Mouse (Mus musculus): ENCODE results near the gene Tekt3. TPM values are rescaled to one million over a fixed set of nuclear protein-coding genes. Genes with fewer than 3 reads are reported as not detected.

Gene Tekt3
- polyA plus RNA-seq, 1 experiment: 0.05 TPM

DNA sequence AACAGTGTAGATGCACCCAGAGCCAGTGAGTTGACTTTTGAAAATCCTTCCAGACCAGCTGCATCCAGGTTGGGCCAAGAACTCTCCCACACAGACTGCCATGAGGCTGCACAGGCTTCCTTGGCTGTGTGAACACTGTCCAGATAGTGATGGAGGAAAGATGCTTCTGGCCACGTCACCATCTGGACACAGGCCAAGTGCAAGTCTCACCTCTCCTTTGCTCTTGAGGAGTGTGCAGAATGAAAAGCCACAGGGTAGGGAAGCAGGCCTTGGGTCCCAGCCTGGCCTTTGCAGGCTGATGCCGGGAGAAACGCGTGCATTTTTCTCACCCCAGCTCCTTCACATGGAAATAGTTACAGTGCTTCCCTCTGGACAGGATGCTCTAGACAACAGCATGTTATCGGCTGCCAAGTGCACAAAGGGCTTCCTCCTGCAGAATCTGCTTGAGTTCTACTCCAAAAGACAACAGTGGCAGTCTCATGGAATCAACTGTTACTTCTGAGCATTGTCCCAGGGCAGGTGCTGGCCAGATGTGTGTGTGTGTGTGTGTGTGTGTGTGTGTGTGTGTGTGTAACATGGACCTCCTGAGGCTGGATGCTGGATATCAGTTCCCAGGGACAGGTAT lies 64.5 kb downstream of the Tekt3 start:
- DNase-seq: no peak

DNA sequence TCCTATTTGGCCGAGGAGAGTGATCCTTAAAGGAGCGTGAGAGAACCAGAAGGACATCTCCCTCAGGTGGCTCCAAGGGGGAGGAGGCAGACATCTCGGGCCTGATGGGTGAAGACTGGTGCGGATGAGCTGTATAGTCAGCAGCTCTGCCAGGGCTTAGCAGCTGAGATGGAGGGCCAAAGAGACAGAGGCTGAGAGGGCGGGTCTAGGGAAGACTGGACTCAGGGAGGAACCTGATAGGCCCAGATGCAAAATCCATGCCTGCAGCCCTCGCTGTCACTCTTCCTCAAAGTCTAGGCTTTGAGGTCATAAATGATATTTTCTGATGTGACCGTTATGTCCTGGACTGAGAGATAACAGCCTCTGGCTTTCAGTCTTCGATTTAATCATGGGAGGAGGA lies 65.5 kb downstream of the Tekt3 start:
- no peak for DNase-seq

More for the DNA sequence above, 64.5 kb downstream of the Tekt3 start:
- Histone ChIP-seq H3K4me1 (replicated peaks; ENCODE audit: control insufficient read depth, insufficient read depth, low read length) (no peaks in the 10 kb centered on the region), H3K4me3 (ENCODE audit: control insufficient read depth, insufficient read depth, low read length) (no peak overlapping the region), H3K36me3 (ENCODE audit: control insufficient read depth, insufficient read depth, low read length) (no peaks in the 10 kb centered on the region), H3K27me3 (ENCODE audit: control insufficient read depth, insufficient read depth, low read length) (peaks cover 4% of the 10 kb centered on the region; the same call in 1 of the 2 replicates), H3K27ac (ENCODE audit: control insufficient read depth, insufficient read depth, low read length) (no peak overlapping the region)
- 89% methylated on average over 5 of the region's 5 CpGs for WGBS
- no peak for TF ChIP-seq POLR2A (IDR thresholded peaks at IDR 0.05; ENCODE audit: control insufficient read depth, extremely low read depth, insufficient read depth, low read length, poor library complexity)
- no peak for TF ChIP-seq CTCF (IDR thresholded peaks at IDR 0.05; ENCODE audit: borderline replicate concordance, control insufficient read depth, extremely low read depth, insufficient read depth, low read length, poor library complexity)

DNA sequence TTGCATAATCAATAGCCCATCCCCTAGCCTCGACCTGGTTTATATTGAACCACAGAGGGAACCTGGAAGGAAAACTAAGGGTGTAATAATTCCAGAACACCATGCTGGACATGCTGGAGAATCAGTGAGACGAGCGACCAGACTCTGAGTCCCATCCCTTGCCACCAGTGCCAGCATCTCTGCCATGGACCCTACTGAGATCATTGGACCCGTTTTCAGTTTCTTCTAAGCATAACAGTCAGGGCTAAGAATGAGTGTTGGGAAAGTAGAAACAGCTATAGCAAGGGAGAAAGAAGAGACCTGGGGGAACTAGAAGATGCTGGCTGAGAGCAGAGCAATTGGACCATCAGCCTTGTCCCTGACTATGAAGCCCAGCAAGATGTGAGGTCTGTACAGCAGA lies 66.1 kb downstream of the Tekt3 start:
- Histone ChIP-seq H3K27ac (ENCODE audit: control insufficient read depth, insufficient read depth, low read length) (no peak overlapping the region), H3K27me3 (ENCODE audit: control insufficient read depth, insufficient read depth, low read length) (peaks cover 6% of the 10 kb centered on the region; the same call in 1 of the 2 replicates), H3K36me3 (ENCODE audit: control insufficient read depth, insufficient read depth, low read length) (no peaks in the 10 kb centered on the region), H3K4me3 (ENCODE audit: control insufficient read depth, insufficient read depth, low read length) (no peak overlapping the region), H3K4me1 (replicated peaks; ENCODE audit: control insufficient read depth, insufficient read depth, low read length) (no peaks in the 10 kb centered on the region)
- 82% methylated on average over 4 of the region's 4 CpGs for WGBS
- no peak for DNase-seq
- no peak for TF ChIP-seq POLR2A (IDR thresholded peaks at IDR 0.05; ENCODE audit: control insufficient read depth, extremely low read depth, insufficient read depth, low read length, poor library complexity)
- TF ChIP-seq CTCF (IDR thresholded peaks at IDR 0.05; ENCODE audit: borderline replicate concordance, control insufficient read depth, extremely low read depth, insufficient read depth, low read length, poor library complexity): no peak

More for the DNA sequence above, 65.5 kb downstream of the Tekt3 start:
- no peak overlapping the region for H3K4me3 ChIP-seq (ENCODE audit: control insufficient read depth, insufficient read depth, low read length)
- H3K27ac ChIP-seq (ENCODE audit: control insufficient read depth, insufficient read depth, low read length): no peak overlapping the region
- 90% methylated on average over 8 of the region's 8 CpGs for WGBS
- H3K4me1 ChIP-seq (replicated peaks; ENCODE audit: control insufficient read depth, insufficient read depth, low read length): no peaks in the 10 kb centered on the region
- peaks cover 6% of the 10 kb centered on the region; the same call in 1 of the 2 replicates for H3K27me3 ChIP-seq (ENCODE audit: control insufficient read depth, insufficient read depth, low read length)
- TF ChIP-seq POLR2A (IDR thresholded peaks at IDR 0.05; ENCODE audit: control insufficient read depth, extremely low read depth, insufficient read depth, low read length, poor library complexity): no peak
- TF ChIP-seq CTCF (IDR thresholded peaks at IDR 0.05; ENCODE audit: borderline replicate concordance, control insufficient read depth, extremely low read depth, insufficient read depth, low read length, poor library complexity): no peak
- H3K36me3 ChIP-seq (ENCODE audit: control insufficient read depth, insufficient read depth, low read length): no peaks in the 10 kb centered on the region

DNA sequence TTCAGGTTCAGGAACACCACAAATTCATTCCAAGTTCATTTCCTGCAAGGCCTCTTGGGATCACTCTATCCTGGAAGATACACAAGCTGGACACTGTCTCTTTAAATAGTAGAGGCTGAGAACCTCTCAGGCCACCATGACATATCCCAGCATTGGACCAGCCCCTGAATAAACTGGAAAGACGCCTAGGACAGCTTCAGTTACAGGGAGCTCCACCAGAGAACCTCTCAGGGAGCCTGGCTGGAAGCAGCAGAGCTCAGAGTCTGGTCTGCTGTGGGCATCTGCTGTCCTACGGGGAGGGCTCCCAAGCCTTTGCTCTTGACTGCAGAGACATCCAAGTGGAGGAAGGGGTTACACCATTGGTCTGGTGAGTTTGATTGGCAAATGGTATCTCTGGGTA lies 67.3 kb downstream of the Tekt3 start, which contains the start of gene Pmp22:
TSS of gene Pmp22 (plus strand) at position 199 of the 400 bp plus-strand sequence.
- Histone ChIP-seq H3K27me3 (ENCODE audit: control insufficient read depth, insufficient read depth, low read length) (peaks cover 6% of the 10 kb centered on the region; the same call in 1 of the 2 replicates), H3K36me3 (ENCODE audit: control insufficient read depth, insufficient read depth, low read length) (no peaks in the 10 kb centered on the region), H3K27ac (ENCODE audit: control insufficient read depth, insufficient read depth, low read length) (no peak within 1 kb of the TSS), H3K4me3 (ENCODE audit: control insufficient read depth, insufficient read depth, low read length) (no peak within 1 kb of the TSS), H3K4me1 (replicated peaks; ENCODE audit: control insufficient read depth, insufficient read depth, low read length) (no peaks in the 10 kb centered on the region)
- WGBS: 77% methylated on average over 2 of the region's 2 CpGs
- TF ChIP-seq CTCF (IDR thresholded peaks at IDR 0.05; ENCODE audit: borderline replicate concordance, control insufficient read depth, extremely low read depth, insufficient read depth, low read length, poor library complexity) (no peak), POLR2A (IDR thresholded peaks at IDR 0.05; ENCODE audit: control insufficient read depth, extremely low read depth, insufficient read depth, low read length, poor library complexity) (no peak)
- no peak for DNase-seq

DNA sequence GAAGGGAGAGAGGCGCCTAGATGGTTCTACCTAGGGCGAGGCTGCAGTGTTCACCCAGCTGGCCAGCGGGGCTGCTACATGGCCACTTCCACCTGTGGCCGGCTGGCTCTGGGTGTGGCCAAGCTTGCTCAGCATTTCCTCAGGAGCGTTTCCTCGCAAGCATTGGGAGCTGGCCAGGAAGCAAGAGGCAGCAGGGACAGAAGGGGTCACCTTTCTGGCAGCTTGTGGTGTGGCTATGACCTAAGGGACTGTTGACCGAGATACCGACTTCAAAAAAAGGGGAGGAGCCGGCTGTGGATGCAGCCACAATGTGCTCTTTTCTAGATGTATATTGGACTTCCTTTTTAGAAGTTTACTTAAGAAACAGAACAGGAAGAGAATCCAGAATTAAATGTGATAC lies 67.9 kb downstream of the Tekt3 start:
- Histone ChIP-seq H3K4me1 (replicated peaks; ENCODE audit: control insufficient read depth, insufficient read depth, low read length) (no peaks in the 10 kb centered on the region), H3K27me3 (ENCODE audit: control insufficient read depth, insufficient read depth, low read length) (peaks cover 6% of the 10 kb centered on the region; the same call in 1 of the 2 replicates), H3K4me3 (ENCODE audit: control insufficient read depth, insufficient read depth, low read length) (no peak overlapping the region), H3K36me3 (ENCODE audit: control insufficient read depth, insufficient read depth, low read length) (no peaks in the 10 kb centered on the region), H3K27ac (ENCODE audit: control insufficient read depth, insufficient read depth, low read length) (no peak overlapping the region)
- DNase-seq: no peak
- 15% methylated on average over 9 of the region's 9 CpGs for WGBS
- TF ChIP-seq POLR2A (IDR thresholded peaks at IDR 0.05; ENCODE audit: control insufficient read depth, extremely low read depth, insufficient read depth, low read length, poor library complexity): no peak
- TF ChIP-seq CTCF (IDR thresholded peaks at IDR 0.05; ENCODE audit: borderline replicate concordance, control insufficient read depth, extremely low read depth, insufficient read depth, low read length, poor library complexity): no peak

DNA sequence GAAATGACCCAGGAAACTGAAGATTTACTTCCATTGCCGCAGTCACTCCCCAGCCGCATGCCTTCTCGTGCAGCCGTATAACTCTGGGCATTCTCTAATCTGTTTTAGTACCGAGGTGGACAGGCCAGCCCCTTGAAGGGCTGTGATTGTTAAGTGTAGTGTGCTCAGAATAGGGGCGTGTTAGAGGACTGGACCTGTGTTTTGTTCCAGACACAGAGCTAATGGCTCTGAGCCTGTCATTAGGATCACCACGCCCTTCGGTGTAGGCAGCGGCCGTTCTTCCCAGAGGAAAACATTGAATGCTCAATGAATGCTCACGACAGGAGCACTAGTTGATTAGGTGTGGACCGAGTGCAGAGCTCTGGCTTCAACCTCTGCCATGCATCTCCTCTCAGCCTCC lies 68.4 kb downstream of the Tekt3 start:
- peaks cover 6% of the 10 kb centered on the region; the same call in 1 of the 2 replicates for H3K27me3 ChIP-seq (ENCODE audit: control insufficient read depth, insufficient read depth, low read length)
- 45% methylated on average over 12 of the region's 12 CpGs for WGBS
- no peaks in the 10 kb centered on the region for H3K36me3 ChIP-seq (ENCODE audit: control insufficient read depth, insufficient read depth, low read length)
- H3K4me1 ChIP-seq (replicated peaks; ENCODE audit: control insufficient read depth, insufficient read depth, low read length): no peaks in the 10 kb centered on the region
- TF ChIP-seq POLR2A (IDR thresholded peaks at IDR 0.05; ENCODE audit: control insufficient read depth, extremely low read depth, insufficient read depth, low read length, poor library complexity): no peak
- TF ChIP-seq CTCF (IDR thresholded peaks at IDR 0.05; ENCODE audit: borderline replicate concordance, control insufficient read depth, extremely low read depth, insufficient read depth, low read length, poor library complexity): no peak
- no peak overlapping the region for H3K27ac ChIP-seq (ENCODE audit: control insufficient read depth, insufficient read depth, low read length)
- H3K4me3 ChIP-seq (ENCODE audit: control insufficient read depth, insufficient read depth, low read length): no peak overlapping the region
- no peak for DNase-seq

Measured in thymus, adult 2 months (tissue).